ENCODE assay signal across 22 mouse cellular contexts in genomic region chr1:180517390-180518054, GRCm38 (mm10). TPM values are rescaled to one million over a fixed set of nuclear protein-coding genes. Genes with fewer than 3 reads are reported as not detected.
DNase-seq lines count a peak whose midpoint lies in the region; ATAC-seq and TF ChIP-seq lines count a peak whose summit lies in the region.
"Had no signal": no experiment of that assay in that cellular context is flagged by ENCODE, and none has a peak within 500 bp of the region (broad histone marks: within the 10 kb centered on the region; RNA-seq: fewer than 3 reads in every experiment).

No protein-coding gene starts in this region.

- DNase-seq in layer of hippocampus, adult 8-10 months (ENCODE audit: low spot score in 2 of 2), result peak; percentile 26 to 33
- no peak for DNase-seq in layer of hippocampus, postnatal 14 days (ENCODE audit: low spot score in 2 of 2)
- no peak for DNase-seq in stomach, postnatal 0 days (ENCODE audit: low spot score)
- DNase-seq in lung, postnatal 36 days, result peak; percentile 38
- DNase-seq in cerebellum, adult 11-12 months, result no peak
- no peak for DNase-seq in thymus, postnatal 25 days
- DNase-seq: adrenal gland, postnatal 10 days; cerebellum, adult 11 months; cerebellum, postnatal 14 days; embryo, embryonic 11 days; gastrocnemius, postnatal 10 days; heart, adult 2 months; kidney, adult 11 months; kidney, postnatal 14 days had no signal

- H3K27me3 ChIP-seq in stomach, embryonic 14.5 days (ENCODE audit: control insufficient read depth, insufficient read depth, low read length), result no peaks in the 10 kb centered on the region
- no peaks in the 10 kb centered on the region for H3K27me3 ChIP-seq in stomach, postnatal 0 days (ENCODE audit: control insufficient read depth, insufficient read depth, low read length)
- H3K27me3 ChIP-seq: limb, embryonic 12.5 days; liver, embryonic 12.5 days; lung, embryonic 15.5 days had no signal

- H3K27ac ChIP-seq in stomach, embryonic 14.5 days (ENCODE audit: low read length), result 0 out of 2 replicates have a peak overlapping the region, but pooled peaks have one; percentile 44
- H3K27ac ChIP-seq in stomach, postnatal 0 days (replicated peaks), result no peak overlapping the region
- H3K27ac ChIP-seq: heart, adult 2 months; heart, embryonic 15.5 days; limb, embryonic 12.5 days; liver, embryonic 12.5 days; lung, embryonic 15.5 days had no signal

- peaks cover 19% of the 10 kb centered on the region for H3K4me1 ChIP-seq in stomach, embryonic 14.5 days (ENCODE audit: control insufficient read depth, insufficient read depth, low read length)
- H3K4me1 ChIP-seq in stomach, postnatal 0 days (replicated peaks; ENCODE audit: control insufficient read depth, insufficient read depth), result 0 out of 2 replicates have a peak, but pooled peaks cover 2% of the 10 kb centered on the region
- H3K4me1 ChIP-seq: liver, embryonic 12.5 days had no signal

- no peaks in the 10 kb centered on the region for H3K36me3 ChIP-seq in stomach, embryonic 14.5 days (ENCODE audit: control insufficient read depth, insufficient read depth, low read length)
- H3K36me3 ChIP-seq in stomach, postnatal 0 days (ENCODE audit: control insufficient read depth, insufficient read depth, low read length), result no peaks in the 10 kb centered on the region
- H3K36me3 ChIP-seq: heart, embryonic 15.5 days; limb, embryonic 12.5 days; liver, embryonic 12.5 days; lung, embryonic 15.5 days had no signal

- no peak for TF ChIP-seq EP300 in stomach, postnatal 0 days (optimal IDR thresholded peaks at IDR 0.05)

- H3K4me2 ChIP-seq in stomach, embryonic 14.5 days (replicated peaks; ENCODE audit: low read depth, low read length), result no peak overlapping the region
- H3K4me2 ChIP-seq in stomach, postnatal 0 days (replicated peaks; ENCODE audit: low read depth), result no peak overlapping the region
- H3K4me2 ChIP-seq: heart, embryonic 15.5 days; limb, embryonic 12.5 days; liver, embryonic 12.5 days; lung, embryonic 15.5 days had no signal

- ATAC-seq in stomach, embryonic 14.5 days (ENCODE audit: insufficient number of reproducible peaks, insufficient read depth, low FRiP score, low read depth), result no peak
- ATAC-seq in stomach, postnatal 0 days (ENCODE audit: low FRiP score, low TSS enrichment), result no peak
- ATAC-seq: activated CD4-positive, CD25-positive, alpha-beta regulatory T cell, adult 4 months; hindbrain, embryonic 16.5 days; liver, embryonic 12.5 days had no signal

- no peak for TF ChIP-seq CTCF in stomach, postnatal 0 days (IDR thresholded peaks at IDR 0.05; ENCODE audit: low read depth)

- H3K9me3 ChIP-seq in stomach, embryonic 14.5 days (ENCODE audit: control insufficient read depth, low read depth, low read length), result no peaks in the 10 kb centered on the region
- H3K9me3 ChIP-seq in stomach, postnatal 0 days (ENCODE audit: control insufficient read depth, low read length), result no peaks in the 10 kb centered on the region
- H3K9me3 ChIP-seq: heart, embryonic 15.5 days; limb, embryonic 12.5 days; liver, embryonic 12.5 days; lung, embryonic 15.5 days had no signal

- 48% methylated on average over 10 of the region's 10 CpGs for WGBS in stomach, embryonic 14.5 days
- WGBS in stomach, postnatal 0 days, result 50% methylated on average over 10 of the region's 10 CpGs

- no peak overlapping the region for H3K9ac ChIP-seq in stomach, embryonic 14.5 days (replicated peaks; ENCODE audit: low read depth, low read length)
- H3K9ac ChIP-seq in stomach, postnatal 0 days (ENCODE audit: low read length), result no peak overlapping the region
- H3K9ac ChIP-seq: heart, embryonic 15.5 days; limb, embryonic 12.5 days; liver, embryonic 12.5 days; lung, embryonic 15.5 days had no signal

- H3K4me3 ChIP-seq in stomach, embryonic 14.5 days (ENCODE audit: low read depth, low read length), result no peak overlapping the region
- no peak overlapping the region for H3K4me3 ChIP-seq in stomach, postnatal 0 days (ENCODE audit: low read depth, low read length)
- H3K4me3 ChIP-seq: heart, adult 2 months; heart, embryonic 15.5 days; limb, embryonic 12.5 days; liver, embryonic 12.5 days; lung, embryonic 15.5 days had no signal

RNA-seq across cellular contexts. Expression of gene Stum, which starts 34.2 kb away (rescaled TPM):
- total RNA-seq in layer of hippocampus, adult 8-10 months (2022), result 100 to 1,000 TPM; 255 to 302 (median 277) TPM
- total RNA-seq in layer of hippocampus, postnatal 14 days (2021), result 100 to 1,000 TPM; 263 to 281 TPM
- polyA plus RNA-seq in stomach, embryonic 14.5 days (2014; fragmentation: Nextera tagmentation; extraction: Ambion mirVana), result 1.2 and 2.3 TPM in 2 replicates
- 3.5 and 4.3 TPM in 2 replicates for polyA plus RNA-seq in stomach, postnatal 0 days (2015; fragmentation: Nextera tagmentation; extraction: Ambion mirVana)
- total RNA-seq: hematopoietic stem cell, adult 5-6 weeks had no signal
- polyA plus RNA-seq: activated CD4-positive, CD25-positive, alpha-beta regulatory T cell, adult 4 months had no signal

RNA-seq across cellular contexts. Expression of gene Parp1, which starts 51.2 kb away (rescaled TPM):
- 100 to 1,000 TPM; 107 to 134 (median 123) TPM for total RNA-seq in layer of hippocampus, adult 8-10 months (2022)
- total RNA-seq in layer of hippocampus, postnatal 14 days (2021), result 100 to 1,000 TPM; 162 to 172 TPM
- 128 and 134 TPM in 2 replicates for polyA plus RNA-seq in stomach, embryonic 14.5 days (2014; fragmentation: Nextera tagmentation; extraction: Ambion mirVana)
- polyA plus RNA-seq in stomach, postnatal 0 days (2015; fragmentation: Nextera tagmentation; extraction: Ambion mirVana), result 31.3 and 31.9 TPM in 2 replicates

Comparison
In these comparisons a context has a peak if more than half of its experiments do, and no peak if none do; other contexts are left out.
1. DNase-seq: peak in layer of hippocampus, adult 8-10 months (2 of 2) and lung, postnatal 36 days (single experiment); none in layer of hippocampus, postnatal 14 days (0 of 2), stomach, postnatal 0 days (single experiment), cerebellum, adult 11-12 months (single experiment) and thymus, postnatal 25 days (single experiment).